Mouse (Mus musculus): ENCODE measurements around the gene Atp2a2.
A peak's percentile ranks its signal among the peaks of the same experiment; 100 is the strongest.
"Not testable (repeated sequence)": the region's sequence is repeated elsewhere in the genome, so short reads cannot be mapped to it uniquely, and the experiment has no call there.

The Atp2a2 gene

GRCm38 (mm10) chr5:122452194-122452593 lies 49.8 kb downstream of the Atp2a2 start:
- no peak for DNase-seq (ENCODE audit: low spot score in 2 of 2)

DNA sequence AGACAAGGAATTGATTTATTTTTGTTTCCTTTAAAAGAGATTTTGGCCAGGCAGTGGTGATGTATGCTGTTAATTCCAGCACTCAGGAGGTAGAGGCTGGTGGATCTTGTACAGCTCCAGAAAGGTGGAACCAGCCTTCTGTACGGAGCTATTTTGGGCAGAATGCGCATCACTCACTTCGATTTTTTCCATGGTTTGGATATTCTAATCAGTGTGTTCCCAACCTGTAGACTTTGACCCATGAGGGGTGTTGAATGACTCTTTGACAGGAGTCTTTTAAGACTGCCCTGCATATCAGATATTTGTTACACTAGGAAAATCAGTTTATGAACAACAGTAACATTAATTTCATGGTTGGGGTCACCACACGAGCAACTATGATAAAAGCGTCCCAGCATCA lies 50.7 kb downstream of the Atp2a2 start:
- DNase-seq (ENCODE audit: low spot score in 2 of 2): no peak

- no peak for DNase-seq (ENCODE audit: low spot score in 2 of 2)
These were observed 51.1 kb downstream of the Atp2a2 start for GRCm38 (mm10) chr5:122450913-122451317.

GRCm38 (mm10) chr5:122449946-122450345 lies 52.1 kb downstream of the Atp2a2 start:
- DNase-seq (ENCODE audit: low spot score in 2 of 2): no peak

- DNase-seq (ENCODE audit: low spot score in 2 of 2): no peak
These were observed 53.2 kb downstream of the Atp2a2 start for GRCm38 (mm10) chr5:122448869-122449268.

- DNase-seq (ENCODE audit: low spot score in 2 of 2): no peak
These were observed 54.2 kb downstream of the Atp2a2 start for GRCm38 (mm10) chr5:122447857-122448256.

GRCm38 (mm10) chr5:122445051-122445610 lies 56.9 kb downstream of the Atp2a2 start:
- DNase-seq (ENCODE audit: low spot score in 2 of 2): no peak

DNA sequence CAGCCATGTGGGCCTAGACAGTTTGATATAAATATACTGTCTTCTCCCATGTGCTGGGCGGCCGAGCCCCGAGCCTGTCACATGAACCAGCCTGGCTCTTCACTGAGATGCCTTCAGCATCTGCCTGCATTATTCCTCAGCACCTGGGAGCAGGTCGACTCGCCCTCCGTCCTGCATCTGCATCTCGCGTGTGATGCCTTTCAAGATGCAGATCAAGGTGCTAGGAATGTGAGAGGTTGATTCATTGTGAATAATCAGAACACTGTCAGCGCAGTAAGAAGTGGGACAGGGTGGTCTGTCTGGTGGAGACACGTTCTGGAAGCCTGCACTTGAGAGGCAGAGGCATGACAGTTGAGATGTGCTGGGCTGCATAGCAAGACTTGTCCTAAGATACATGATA lies 57.5 kb downstream of the Atp2a2 start:
- DNase-seq (ENCODE audit: low spot score in 2 of 2): no peak

- no peak for DNase-seq (ENCODE audit: low spot score in 2 of 2)
These were observed 61.9 kb downstream of the Atp2a2 start for GRCm38 (mm10) chr5:122440095-122440630.

DNA sequence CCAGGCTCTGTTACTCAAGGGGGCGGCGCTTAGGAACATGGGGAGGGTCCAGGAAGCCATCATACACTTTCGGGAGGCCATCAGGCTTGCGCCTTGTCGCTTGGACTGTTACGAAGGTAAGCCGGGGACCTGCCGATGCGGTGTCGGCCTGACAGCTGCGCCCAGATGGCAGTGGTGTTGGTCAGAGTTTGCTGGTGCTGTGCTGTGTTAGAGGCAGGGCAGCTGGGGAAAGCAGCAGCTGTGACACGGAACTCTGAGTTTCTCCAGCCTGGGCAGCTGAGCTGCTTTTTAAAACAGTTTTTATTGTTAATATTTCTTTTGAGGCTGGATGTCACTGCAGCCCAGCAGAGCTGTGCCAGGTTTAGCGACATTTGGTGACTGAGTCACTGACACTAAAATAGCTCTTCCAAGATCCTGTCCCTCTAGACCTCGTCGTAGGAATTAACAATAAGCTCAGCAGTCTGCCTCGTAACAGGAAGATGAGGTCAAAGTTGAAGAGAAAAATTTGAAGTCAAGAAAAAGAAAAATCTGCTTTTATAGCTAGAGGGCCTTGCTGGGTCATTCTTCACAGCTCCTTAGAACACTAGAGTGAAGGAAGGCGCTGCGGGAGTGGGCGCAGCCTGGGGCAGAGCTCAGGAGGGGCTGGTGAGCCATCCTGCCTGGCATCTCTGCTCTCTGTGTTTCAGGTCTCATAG lies 62.5 kb downstream of the Atp2a2 start:
- no peak for DNase-seq (ENCODE audit: low spot score in 2 of 2)

GRCm38 (mm10) chr5:122434541-122434940 lies 67.5 kb downstream of the Atp2a2 start:
- no peak for DNase-seq (ENCODE audit: low spot score in 2 of 2)

DNA sequence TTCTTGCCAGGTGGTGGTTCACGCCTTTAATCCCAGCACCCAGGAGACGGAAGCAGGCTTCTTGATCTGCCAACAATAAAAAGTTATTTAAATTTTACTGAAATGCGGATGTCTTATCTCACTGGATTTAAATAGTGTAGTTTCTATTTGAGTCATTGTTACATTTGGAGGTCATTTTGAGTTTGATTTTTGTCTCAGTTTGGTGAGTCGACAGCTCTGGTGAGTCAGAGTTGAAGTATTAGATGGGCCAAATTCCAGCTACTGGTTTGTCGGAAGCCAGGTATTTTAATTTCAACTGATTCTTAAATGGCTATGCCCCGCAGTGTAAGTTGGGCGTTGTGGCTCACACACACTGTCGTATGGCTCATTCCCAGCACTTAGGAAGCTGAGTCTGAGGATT lies 70.8 kb downstream of the Atp2a2 start:
- DNase-seq (ENCODE audit: low spot score in 2 of 2): no peak

GRCm38 (mm10) chr5:122430036-122430775 lies 71.8 kb downstream of the Atp2a2 start:
- DNase-seq (ENCODE audit: low spot score in 2 of 2): no peak

- DNase-seq (ENCODE audit: low spot score in 2 of 2): no peak
These were observed 76.5 kb downstream of the Atp2a2 start for GRCm38 (mm10) chr5:122425550-122425949.

DNA sequence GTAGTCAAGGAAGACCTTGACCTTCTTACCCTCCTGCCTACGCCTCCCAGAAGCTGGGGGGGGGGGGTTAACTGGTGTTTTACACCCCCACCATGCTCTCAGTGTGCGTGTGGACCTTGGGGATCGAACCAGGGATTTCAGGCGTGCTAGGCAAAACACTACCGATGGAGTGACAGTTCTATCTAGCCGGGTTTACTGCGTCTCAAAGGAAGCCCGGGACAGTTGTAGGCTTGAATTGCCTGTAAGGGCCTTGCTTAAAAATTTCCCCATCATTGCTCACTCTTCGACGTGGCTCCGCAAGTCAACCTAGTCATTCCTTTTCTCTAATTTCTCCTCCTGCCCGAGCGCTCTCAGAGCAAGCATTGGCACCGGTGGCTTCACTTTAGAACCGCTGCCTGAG lies 78.9 kb downstream of the Atp2a2 start:
- DNase-seq (ENCODE audit: low spot score in 2 of 2): no peak

DNA sequence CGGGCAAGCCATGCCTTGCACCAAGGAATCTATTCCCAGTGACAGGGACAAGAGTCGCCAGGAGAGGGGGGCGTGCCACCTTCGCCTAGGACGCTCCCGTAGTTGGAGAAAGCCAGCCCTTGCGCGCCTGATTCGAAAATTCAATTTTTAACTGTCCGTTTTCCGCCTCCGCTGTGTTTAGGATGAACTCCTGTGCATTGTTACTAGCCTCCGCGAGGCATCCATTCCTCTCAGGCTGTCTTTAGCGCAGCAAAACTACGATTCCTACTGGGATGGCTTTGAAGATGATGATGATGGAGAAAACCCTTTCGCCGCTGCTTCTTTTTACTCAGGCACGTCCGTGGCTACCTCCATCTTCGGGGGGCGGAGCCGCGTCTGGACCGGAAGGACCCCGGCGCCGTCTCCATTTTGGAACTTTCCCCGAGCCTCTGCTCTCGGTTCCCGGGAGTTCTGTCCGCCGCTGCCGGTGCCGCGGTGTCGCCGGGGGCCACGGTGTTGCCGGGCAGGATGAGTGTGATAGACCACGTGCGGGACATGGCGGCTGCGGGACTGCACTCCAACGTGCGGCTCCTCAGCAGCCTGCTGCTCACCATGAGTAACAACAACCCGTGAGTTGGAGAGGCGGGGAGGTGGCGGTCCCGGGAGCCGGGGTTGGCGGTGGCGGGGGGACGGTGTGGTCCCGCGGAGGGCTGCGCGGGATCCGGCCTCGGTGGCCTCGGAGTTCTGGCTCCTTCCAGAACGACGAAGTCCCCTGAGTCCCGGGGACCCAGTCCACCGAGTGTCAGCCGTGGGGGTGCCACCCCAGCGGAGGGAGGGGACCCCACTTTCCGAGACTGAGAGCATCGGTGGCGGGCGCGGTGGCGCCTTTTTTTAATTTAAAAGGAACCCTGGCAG lies 79.7 kb downstream of the Atp2a2 start:
- peak; percentile 94 to 98 for DNase-seq (ENCODE audit: low spot score in 2 of 2)

GRCm38 (mm10) chr5:122421271-122422068 lies 80.6 kb downstream of the Atp2a2 start, which contains the start of gene Anapc7:
Gene Anapc7, plus strand, starts transcription at chr5:122421693.
- no peak for DNase-seq (ENCODE audit: low spot score in 2 of 2)

- not testable (repeated sequence) for DNase-seq (ENCODE audit: low spot score in 2 of 2)
These were observed 81.3 kb downstream of the Atp2a2 start for GRCm38 (mm10) chr5:122420676-122421075.

DNA sequence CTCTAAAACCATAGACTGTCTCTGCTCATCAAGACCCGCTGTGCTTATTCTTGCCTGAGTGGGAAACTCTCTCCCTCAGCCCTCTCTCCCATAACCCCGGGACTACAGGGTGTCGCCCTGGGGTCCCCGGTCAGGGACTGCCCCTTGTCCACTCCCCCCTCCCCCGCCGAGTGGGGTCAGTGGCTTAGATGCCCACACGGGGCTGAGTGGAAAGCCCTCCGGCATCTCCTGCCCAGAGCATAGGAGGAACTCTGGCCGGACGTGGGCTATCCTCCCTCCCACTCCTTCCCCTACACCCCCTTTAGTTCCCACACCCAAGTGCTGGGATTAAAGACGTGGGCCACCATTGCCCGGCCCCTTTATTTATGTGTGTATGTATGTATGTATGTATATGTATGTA lies 86.6 kb downstream of the Atp2a2 start:
- DNase-seq (ENCODE audit: low spot score in 2 of 2): no peak

GRCm38 (mm10) chr5:122414351-122414750 lies 87.7 kb downstream of the Atp2a2 start:
- DNase-seq (ENCODE audit: low spot score in 2 of 2): no peak

GRCm38 (mm10) chr5:122412826-122413225 lies 89.2 kb downstream of the Atp2a2 start:
- DNase-seq (ENCODE audit: low spot score in 2 of 2): no peak

All from spleen, postnatal 10 days (tissue).